Mouse (Mus musculus) heart, postnatal 0 days (tissue): Measurements from ENCODE around the gene Dpep3. TPM values are rescaled to one million over a fixed set of nuclear protein-coding genes. Genes with fewer than 3 reads are reported as not detected.

ENCODE experiments used
- ATAC-seq: fragments of 200-750 bp; cut with Nextera tagmentation; 2 replicates; pipeline ENCODE4 v1.8.0; 2017; ENCODE audit warnings: low read depth, moderate number of reproducible peaks, moderate library complexity; ENCODE audit not compliant: insufficient read depth
- DNase-seq: peaks from one replicate; pipeline ENCODE4 v3.0.0-alpha.2; 2016; ENCODE audit warnings: low spot score
- H3K27ac ChIP-seq: fragments of 300-500 bp; sonication (generic); 2 replicates; pipeline ENCODE4 v1.5.1; 2014; ENCODE audit warnings: low read depth, mild to moderate bottlenecking
- H3K27me3 ChIP-seq: fragments of 300-500 bp; sonication (generic); 2 replicates; pipeline ENCODE4 v1.6.1; 2014; ENCODE audit warnings: low read length, mixed read lengths; ENCODE audit not compliant: control insufficient read depth, insufficient read depth
- H3K36me3 ChIP-seq: fragments of 300-500 bp; sonication (generic); replicated peaks from 2 replicates; pipeline ENCODE4 v1.6.1; 2014; ENCODE audit warnings: low read length, mixed read lengths; ENCODE audit not compliant: control insufficient read depth, insufficient read depth
- H3K4me1 ChIP-seq: fragments of 300-500 bp; sonication (generic); 2 replicates; pipeline ENCODE4 v1.6.1; 2014; ENCODE audit warnings: antibody characterized with exemption; ENCODE audit not compliant: control insufficient read depth, insufficient read depth
- H3K4me2 ChIP-seq: fragments of 300-500 bp; sonication (generic); 2 replicates; pipeline ENCODE4 v1.6.1; 2014; ENCODE audit warnings: low read depth, mild to moderate bottlenecking, low read length, moderate library complexity
- H3K4me3 ChIP-seq: fragments of 300-500 bp; sonication (generic); 2 replicates; pipeline ENCODE4 v1.5.1; 2014; ENCODE audit warnings: low read depth, low read length
- H3K9ac ChIP-seq: fragments of 300-500 bp; sonication (generic); replicated peaks from 2 replicates; pipeline ENCODE4 v1.6.1; 2014; ENCODE audit warnings: low read depth, low read length, mixed read lengths
- H3K9me3 ChIP-seq: fragments of 300-500 bp; sonication (generic); replicated peaks from 2 replicates; pipeline ENCODE4 v1.6.1; 2016; ENCODE audit warnings: low read length; ENCODE audit not compliant: control insufficient read depth
- CTCF ChIP-seq: IDR thresholded peaks from 2 replicates; pipeline ENCODE4 v1.5.1; 2016; ENCODE audit warnings: antibody characterized with exemption, control low read depth, low read depth
- EP300 ChIP-seq: IDR thresholded peaks from 2 replicates; pipeline ENCODE4 v1.6.1; 2016; ENCODE audit warnings: antibody characterized with exemption, low read depth
- WGBS: fragments of 180-500 bp; shearing (Covaris S2); extraction: QIAGEN DNeasy Blood & Tissue Kit; methylation state at CpG from one replicate; pipeline ENCODE4 v1.1.7; 2014; 5-methylcytosine and 5-hydroxymethylcytosine counted together
- polyA plus RNA-seq: library from polyadenylated mRNA; unstranded; fragments of >200 nt; fragmentation: Nextera tagmentation; extraction: Ambion mirVana; gene quantifications from 2 replicates; pipeline ENCODE4 v1.2.1, GENCODE M21; 2015
- total RNA-seq: library from RNA; depleted of rRNA; stranded (reverse); fragments of >200 nt; gene quantifications from 2 replicates; pipeline ENCODE4 v1.2.3, GENCODE M21; 2014; ENCODE audit warnings: low replicate concordance

The Dpep3 gene
- total and polyA plus RNA-seq, 2 experiments from 2014 or later, result not detected

GRCm38 (mm10) chr8:105965905-105966341 is 13.3 kb downstream of the Dpep3 start, which contains the start of gene Slc12a4:
Gene Slc12a4, minus strand, starts transcription at chr8:105966097.
- Histone ChIP-seq H3K4me3 (peak within 1 kb of the TSS; percentile 87), H3K27me3 (no peaks in the 10 kb centered on the region), H3K4me1 (peaks cover 33% of the 10 kb centered on the region), H3K9me3 (no peaks in the 10 kb centered on the region), H3K4me2 (peak within 1 kb of the TSS; percentile 78), H3K27ac (peak within 1 kb of the TSS; percentile 95), H3K9ac (peak within 1 kb of the TSS; percentile 77), H3K36me3 (no peaks in the 10 kb centered on the region)
- peak; percentile 88 for DNase-seq
- under 1% methylated on average over 32 of the region's 47 CpGs for WGBS
- 0 out of 2 replicates have a peak, but pooled peaks have one; percentile 44 for TF ChIP-seq EP300
- TF ChIP-seq CTCF, result no peak
- ATAC-seq, result peak; percentile 91

GRCm38 (mm10) chr8:105965266-105965904 is 13.8 kb downstream of the Dpep3 start:
- Histone ChIP-seq H3K4me3 (peak overlapping the region; percentile 87), H3K36me3 (peaks cover 3% of the 10 kb centered on the region), H3K9me3 (no peaks in the 10 kb centered on the region), H3K27me3 (no peaks in the 10 kb centered on the region), H3K27ac (peak overlapping the region; percentile 95), H3K4me2 (peak overlapping the region; percentile 78), H3K9ac (peak overlapping the region; percentile 77), H3K4me1 (peaks cover 33% of the 10 kb centered on the region)
- WGBS, result 2% methylated on average over 37 of the region's 40 CpGs
- DNase-seq (peak; percentile 36), ATAC-seq (peak; percentile 64)
- TF ChIP-seq CTCF (no peak), EP300 (no peak)

DNA sequence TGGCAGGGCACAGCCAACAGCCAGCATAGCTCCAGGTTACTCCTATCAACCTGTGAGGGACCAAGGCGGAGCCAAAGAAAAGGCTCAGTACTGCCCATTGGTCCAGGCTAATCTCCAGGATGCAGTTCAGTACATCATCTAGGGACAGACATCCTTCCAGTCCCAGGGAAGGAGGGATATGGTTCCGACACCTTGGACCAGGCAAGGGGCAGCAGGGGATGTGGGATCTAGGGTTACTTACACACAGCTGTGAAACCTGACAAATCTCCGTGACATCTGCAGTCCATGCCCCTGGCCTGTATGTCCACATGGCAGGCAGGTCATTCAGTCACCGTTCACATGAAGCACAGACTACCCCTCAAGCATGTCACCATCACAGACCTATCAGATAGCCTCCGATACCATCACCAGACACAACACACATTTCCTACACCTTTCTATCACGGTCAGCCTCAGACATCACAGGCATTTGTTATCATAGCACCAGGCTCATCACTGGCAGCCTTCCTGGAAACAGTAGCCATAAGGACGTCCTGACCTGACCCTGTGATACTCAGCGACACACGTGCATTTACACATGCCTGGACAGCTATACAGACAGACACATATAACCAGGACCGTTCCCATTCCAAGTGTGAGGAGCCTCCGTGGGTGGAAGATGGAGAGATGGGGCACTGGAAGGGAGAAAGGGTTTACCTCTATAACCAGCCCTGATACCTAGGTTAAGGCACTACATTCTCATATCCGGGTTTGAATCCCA is 14.5 kb downstream of the Dpep3 start:
- H3K4me1 ChIP-seq, result peaks cover 33% of the 10 kb centered on the region
- peaks cover 10% of the 10 kb centered on the region for H3K36me3 ChIP-seq
- no peaks in the 10 kb centered on the region for H3K9me3 ChIP-seq
- DNase-seq (no peak), ATAC-seq (no peak)
- H3K27ac ChIP-seq, result peak overlapping the region; percentile 95
- H3K4me3 ChIP-seq, result peak overlapping the region; percentile 87
- TF ChIP-seq CTCF, result no peak
- no peak for TF ChIP-seq EP300
- H3K9ac ChIP-seq, result peak overlapping the region; percentile 77
- WGBS, result 35% methylated on average over 12 of the region's 12 CpGs
- no peaks in the 10 kb centered on the region for H3K27me3 ChIP-seq
- peak overlapping the region; percentile 78 for H3K4me2 ChIP-seq

DNA sequence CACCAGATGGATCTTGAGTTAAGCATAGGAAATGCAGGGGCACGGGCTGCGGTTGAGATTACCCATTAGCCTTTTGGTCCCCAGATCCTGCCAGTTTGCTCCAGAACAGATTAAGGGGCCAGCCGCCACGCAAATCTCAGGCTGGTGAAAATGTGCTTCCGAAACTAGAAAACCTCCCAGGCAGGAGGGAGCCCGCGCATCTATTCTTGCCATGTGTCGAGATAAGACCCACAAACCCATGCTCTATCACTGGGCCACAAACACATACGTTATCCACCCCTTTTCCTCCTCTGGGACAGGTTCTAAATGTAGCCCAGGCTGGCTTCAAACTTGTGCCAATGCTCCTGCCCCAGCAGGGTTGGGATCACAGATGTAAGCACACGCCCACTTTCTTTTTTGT is 17.7 kb downstream of the Dpep3 start:
- DNase-seq (no peak), ATAC-seq (no peak)
- Histone ChIP-seq H3K4me3 (no peak overlapping the region), H3K36me3 (peaks cover 31% of the 10 kb centered on the region), H3K27ac (no peak overlapping the region), H3K4me2 (no peak overlapping the region), H3K4me1 (peaks cover 35% of the 10 kb centered on the region), H3K9ac (no peak overlapping the region), H3K9me3 (no peaks in the 10 kb centered on the region), H3K27me3 (no peaks in the 10 kb centered on the region)
- TF ChIP-seq EP300 (no peak), CTCF (no peak)
- 66% methylated on average over 10 of the region's 10 CpGs for WGBS

GRCm38 (mm10) chr8:105961101-105961500 is 18.1 kb downstream of the Dpep3 start:
- Histone ChIP-seq H3K36me3 (peaks cover 35% of the 10 kb centered on the region), H3K4me3 (no peak overlapping the region), H3K27me3 (no peaks in the 10 kb centered on the region), H3K27ac (no peak overlapping the region), H3K4me1 (peaks cover 33% of the 10 kb centered on the region), H3K9ac (no peak overlapping the region), H3K4me2 (no peak overlapping the region), H3K9me3 (no peaks in the 10 kb centered on the region)
- WGBS, result 84% methylated on average over 14 of the region's 14 CpGs
- no peak for TF ChIP-seq EP300
- TF ChIP-seq CTCF, result no peak
- ATAC-seq (no peak), DNase-seq (no peak)
